Mouse (Mus musculus) myocyte (in vitro differentiated cells): ENCODE data around the gene Zfp277. TPM values are rescaled to one million over a fixed set of nuclear protein-coding genes. Genes with fewer than 3 reads are reported as not detected.

Source experiments
- H3K27me3 ChIP-seq: one replicate; pipeline ENCODE4 v1.6.1; 2011; ENCODE audit not compliant: control insufficient read depth, insufficient read depth, insufficient read length
- H3K36me3 ChIP-seq: one replicate; pipeline ENCODE4 v1.6.1; 2011; ENCODE audit not compliant: control insufficient read depth, insufficient read depth
- H3K4me2 ChIP-seq: one replicate; pipeline ENCODE4 v1.6.1; 2011; ENCODE audit warnings: low read depth, control low read depth
- H3K4me3 ChIP-seq: one replicate; pipeline ENCODE4 v1.5.1; 2011; ENCODE audit warnings: mild to moderate bottlenecking, control low read depth, moderate library complexity
- H3K79me2 ChIP-seq: one replicate; pipeline ENCODE4 v1.6.1; 2011; ENCODE audit not compliant: control insufficient read depth, insufficient read depth
- H3ac ChIP-seq: one replicate; pipeline ENCODE4 v1.6.1; 2011; ENCODE audit not compliant: control insufficient read depth, insufficient read length
- CEBPB ChIP-seq: IDR thresholded peaks from 2 replicates; pipeline ENCODE4 v1.6.1; 2011; ENCODE audit warnings: mild to moderate bottlenecking, moderate library complexity; ENCODE audit not compliant: poor library complexity, insufficient read depth, severe bottlenecking
- E2F4 ChIP-seq: IDR thresholded peaks from one replicate; pipeline ENCODE4 v1.6.1; 2011; ENCODE audit warnings: mild to moderate bottlenecking, control low read depth, moderate library complexity; ENCODE audit not compliant: insufficient read depth
- MAX ChIP-seq: IDR thresholded peaks from one replicate; pipeline ENCODE4 v1.6.1; 2011; ENCODE audit warnings: low read depth, mild to moderate bottlenecking, control low read depth
- MYOD1 ChIP-seq, 3 experiments: IDR thresholded peaks; one replicate each; pipeline ENCODE4 v1.6.1; 2011; ENCODE audit warnings: control low read depth in 2 of 3, low read depth in 2 of 3, mild to moderate bottlenecking in 2 of 3, moderate library complexity in 1 of 3; ENCODE audit not compliant: insufficient read length in 2 of 3, control insufficient read depth in 1 of 3
- MYOG ChIP-seq, 3 experiments: IDR thresholded peaks; one replicate each; pipeline ENCODE4 v1.6.1; 2011; ENCODE audit warnings: control low read depth in 2 of 3, low read depth in 2 of 3, mild to moderate bottlenecking in 2 of 3; ENCODE audit not compliant: insufficient read length in 2 of 3, control insufficient read depth in 1 of 3, insufficient read depth in 1 of 3
- POLR2A ChIP-seq: IDR thresholded peaks from one replicate; pipeline ENCODE4 v1.6.1; 2011; ENCODE audit warnings: low read depth, mild to moderate bottlenecking, control low read depth, moderate library complexity; ENCODE audit not compliant: insufficient read length
- POLR2AphosphoS2 ChIP-seq: IDR thresholded peaks from one replicate; pipeline ENCODE4 v1.6.1; 2011; ENCODE audit warnings: low read depth, control low read depth; ENCODE audit not compliant: insufficient read length
- REST ChIP-seq: IDR thresholded peaks from one replicate; pipeline ENCODE4 v1.6.1; 2011; ENCODE audit warnings: mild to moderate bottlenecking, control low read depth, moderate library complexity; ENCODE audit not compliant: insufficient read depth, insufficient read length
- SRF ChIP-seq: IDR thresholded peaks from one replicate; pipeline ENCODE4 v1.6.1; 2011; ENCODE audit warnings: low read depth; ENCODE audit not compliant: control insufficient read depth, insufficient read length
- TCF12 ChIP-seq: IDR thresholded peaks from one replicate; pipeline ENCODE4 v1.6.1; 2011; ENCODE audit warnings: mild to moderate bottlenecking, control low read depth; ENCODE audit not compliant: poor library complexity, insufficient read depth, severe bottlenecking
- TCF3 ChIP-seq: IDR thresholded peaks from one replicate; pipeline ENCODE4 v1.6.1; 2011; ENCODE audit warnings: low read depth, control low read depth; ENCODE audit not compliant: insufficient read length
- USF1 ChIP-seq: IDR thresholded peaks from one replicate; pipeline ENCODE4 v1.6.1; 2011; ENCODE audit warnings: low read depth, mild to moderate bottlenecking, control low read depth, moderate library complexity
- polyA plus RNA-seq: library from polyadenylated mRNA; unstranded; fragments of >200 nt; fragmentation: generic; extraction: Trizol; gene quantifications from one replicate; pipeline ENCODE4 v1.2.1, GENCODE M21; 2012; ENCODE audit warnings: missing spikeins

The Zfp277 gene
- polyA plus RNA-seq, 1 experiment: 12.0 TPM

DNA sequence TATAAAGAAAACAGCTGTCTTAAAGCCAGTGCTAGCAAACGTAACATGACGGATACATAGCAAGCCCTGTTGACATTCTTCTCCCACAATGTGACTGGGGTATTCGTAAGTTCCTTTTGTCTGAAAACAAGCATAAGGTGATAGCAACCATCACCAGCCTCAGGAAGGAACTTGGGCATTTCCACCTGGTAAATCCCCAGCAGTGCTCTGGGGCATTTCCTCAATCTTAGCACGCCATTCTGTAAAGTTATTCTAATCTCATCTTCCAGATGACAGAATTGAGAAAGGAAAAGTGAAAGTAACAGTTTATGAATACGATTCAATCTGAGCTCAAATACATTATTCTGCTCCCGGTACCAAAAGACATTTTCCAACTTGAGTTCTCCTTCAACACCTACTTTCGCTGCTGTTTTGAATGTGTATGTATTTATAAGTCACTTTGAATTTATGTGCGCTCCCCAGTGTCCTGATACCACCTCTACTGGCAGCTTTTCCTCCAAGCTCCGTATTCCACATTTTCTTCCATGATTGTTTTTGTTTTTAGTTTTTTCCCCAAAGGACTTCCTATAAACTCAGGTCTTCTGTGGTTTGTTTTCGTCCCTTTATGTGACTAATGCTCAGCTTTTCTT, 64.4 kb downstream of the Zfp277 start:
- TF ChIP-seq TCF3 (no peak), SRF (no peak), POLR2AphosphoS2 (no peak), MAX (no peak), REST (no peak), TCF12 (no peak), USF1 (no peak), POLR2A (no peak), CEBPB (no peak), MYOG (IDR thresholded peaks at IDR 0.05; ENCODE audit: control insufficient read depth in 1 of 3, insufficient read depth in 1 of 3, insufficient read length in 2 of 3, low read depth in 2 of 3) (no peak), MYOD1 (IDR thresholded peaks at IDR 0.05; ENCODE audit: control insufficient read depth in 1 of 3, insufficient read length in 2 of 3, low read depth in 2 of 3) (no peak), E2F4 (no peak)
- no peaks in the 10 kb centered on the region for H3K79me2 ChIP-seq
- H3K4me2 ChIP-seq: no peak overlapping the region
- H3K4me3 ChIP-seq: no peak overlapping the region
- H3K36me3 ChIP-seq: no peaks in the 10 kb centered on the region
- no peaks in the 10 kb centered on the region for H3K27me3 ChIP-seq
- no peak overlapping the region for H3ac ChIP-seq

GRCm38 (mm10) chr12:40379538-40379923, 66.2 kb downstream of the Zfp277 start:
- no peaks in the 10 kb centered on the region for H3K79me2 ChIP-seq
- H3K27me3 ChIP-seq: no peaks in the 10 kb centered on the region
- H3K4me2 ChIP-seq: no peak overlapping the region

GRCm38 (mm10) chr12:40378621-40379537, 66.8 kb downstream of the Zfp277 start:
- Histone ChIP-seq H3K4me3 (no peak overlapping the region), H3K79me2 (no peaks in the 10 kb centered on the region), H3ac (no peak overlapping the region), H3K36me3 (no peaks in the 10 kb centered on the region), H3K4me2 (no peak overlapping the region), H3K27me3 (no peaks in the 10 kb centered on the region)
- TF ChIP-seq REST: no peak

More at GRCm38 (mm10) chr12:40379538-40379923, 66.2 kb downstream of the Zfp277 start:
- H3K36me3 ChIP-seq: no peaks in the 10 kb centered on the region
- no peak for TF ChIP-seq USF1
- TF ChIP-seq MAX: no peak
- no peak for TF ChIP-seq SRF
- TF ChIP-seq TCF12: no peak
- no peak for TF ChIP-seq MYOG (IDR thresholded peaks at IDR 0.05; ENCODE audit: control insufficient read depth in 1 of 3, insufficient read depth in 1 of 3, insufficient read length in 2 of 3, low read depth in 2 of 3)
- no peak for TF ChIP-seq POLR2AphosphoS2
- TF ChIP-seq TCF3: no peak
- no peak for TF ChIP-seq MYOD1 (IDR thresholded peaks at IDR 0.05; ENCODE audit: control insufficient read depth in 1 of 3, insufficient read length in 2 of 3, low read depth in 2 of 3)
- no peak for TF ChIP-seq E2F4
- TF ChIP-seq REST: no peak
- no peak for TF ChIP-seq POLR2A
- no peak for TF ChIP-seq CEBPB
- H3ac ChIP-seq: no peak overlapping the region
- H3K4me3 ChIP-seq: no peak overlapping the region

- H3ac ChIP-seq: no peak overlapping the region
- H3K4me3 ChIP-seq: no peak overlapping the region
- no peaks in the 10 kb centered on the region for H3K36me3 ChIP-seq
These were observed 93.8 kb downstream of the Zfp277 start for GRCm38 (mm10) chr12:40351879-40352278.

More at GRCm38 (mm10) chr12:40351879-40352278, 93.8 kb downstream of the Zfp277 start:
- H3K79me2 ChIP-seq: no peaks in the 10 kb centered on the region
- no peak overlapping the region for H3K4me2 ChIP-seq
- H3K27me3 ChIP-seq: no peaks in the 10 kb centered on the region
- TF ChIP-seq TCF12 (no peak), TCF3 (no peak), REST (no peak), MYOD1 (IDR thresholded peaks at IDR 0.05; ENCODE audit: control insufficient read depth in 1 of 3, insufficient read length in 2 of 3, low read depth in 2 of 3) (no peak), MYOG (IDR thresholded peaks at IDR 0.05; ENCODE audit: control insufficient read depth in 1 of 3, insufficient read depth in 1 of 3, insufficient read length in 2 of 3, low read depth in 2 of 3) (no peak), E2F4 (no peak), USF1 (no peak), MAX (no peak), SRF (no peak), POLR2A (no peak), POLR2AphosphoS2 (no peak), CEBPB (no peak)
